Mouse (Mus musculus) E14TG2a.4 (cell line): Measurements from ENCODE around the gene Tyms.

Experiments
- H3K27me3 ChIP-seq: 2 replicates; pipeline ENCODE4 v1.6.1; 2014; ENCODE audit warnings: low read length, control low read depth; ENCODE audit not compliant: insufficient read depth
- H3K36me3 ChIP-seq: 2 replicates; pipeline ENCODE4 v1.6.1; 2014; ENCODE audit warnings: low read length, control low read depth; ENCODE audit not compliant: insufficient read depth
- H3K4me1 ChIP-seq: replicated peaks from 2 replicates; pipeline ENCODE4 v1.6.1; 2014; ENCODE audit warnings: low read depth, low read length, control low read depth
- H3K4me3 ChIP-seq: replicated peaks from 2 replicates; pipeline ENCODE4 v1.5.1; 2014; ENCODE audit warnings: mild to moderate bottlenecking, low read length
- H3K9me3 ChIP-seq: 2 replicates; pipeline ENCODE4 v1.6.1; 2014; ENCODE audit warnings: low read length, control low read depth
- CTCF ChIP-seq: conservative IDR thresholded peaks from 2 replicates; pipeline ENCODE4 v1.5.1; 2014; ENCODE audit warnings: low read length
- NANOG ChIP-seq: IDR thresholded peaks from 2 replicates; pipeline ENCODE4 v1.6.1; 2014; ENCODE audit warnings: borderline replicate concordance, low read length, mixed read lengths

Gene Tyms

DNA sequence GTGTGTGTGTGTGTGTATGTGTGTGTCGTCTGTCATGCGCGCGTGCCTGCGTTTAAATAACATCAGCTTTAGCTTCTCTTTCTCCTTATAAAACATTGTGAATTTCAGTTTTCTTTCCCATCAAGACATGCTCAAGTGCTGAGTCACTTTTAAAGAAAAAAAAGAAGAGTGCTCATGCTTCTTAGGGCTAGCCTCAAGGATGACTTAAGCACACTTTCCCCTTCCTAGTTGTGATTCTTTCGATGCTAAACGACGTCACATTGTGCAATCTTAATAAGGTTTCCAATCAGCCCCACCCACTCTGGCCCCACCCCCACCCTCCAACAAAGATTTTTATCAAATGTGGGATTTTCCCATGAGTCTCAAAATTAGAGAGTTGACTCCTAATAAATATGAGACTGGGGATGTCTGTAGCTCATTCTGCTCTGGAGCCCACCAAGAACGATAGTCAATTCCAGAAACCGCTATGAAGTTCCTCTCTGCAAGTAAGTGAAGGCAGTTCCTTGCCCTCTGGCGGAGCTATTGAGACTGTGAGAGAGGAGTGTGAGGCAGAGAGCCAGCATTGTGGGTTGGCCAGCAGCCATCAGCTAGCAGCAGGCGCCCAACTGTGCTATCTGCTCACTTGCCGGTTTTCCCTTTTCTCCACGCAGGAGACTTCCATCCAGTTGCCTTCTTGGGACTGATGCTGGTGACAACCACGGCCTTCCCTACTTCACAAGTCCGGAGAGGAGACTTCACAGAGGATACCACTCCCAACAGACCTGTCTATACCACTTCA, 60.5 kb downstream of the Tyms start, which contains the start of gene Il6:
TSS of gene Il6 (plus strand) at position 389 of the 778 bp plus-strand sequence.
- Histone ChIP-seq H3K36me3 (no peaks in the 10 kb centered on the region), H3K27me3 (no peaks in the 10 kb centered on the region), H3K9me3 (peaks cover 7% of the 10 kb centered on the region; the same call in 1 of the 2 replicates), H3K4me1 (peaks cover 9% of the 10 kb centered on the region), H3K4me3 (no peak within 1 kb of the TSS)
- TF ChIP-seq NANOG (no peak), CTCF (no peak)
